Mouse (Mus musculus) C3H10T1/2 (cell line): ENCODE results near the gene Car4. TPM values are rescaled to one million over a fixed set of nuclear protein-coding genes. Genes with fewer than 3 reads are reported as not detected.

ENCODE experiments used
- polyA plus RNA-seq, 2 experiments: library from polyadenylated mRNA; unstranded; fragments of >200 nt; fragmentation: generic; extraction: Trizol; gene quantifications; one replicate each; pipeline ENCODE4 v1.2.1; 2012; ENCODE audit warnings: missing spikeins in 2 of 2

The Car4 gene
- polyA plus RNA-seq = not detected

DNA sequence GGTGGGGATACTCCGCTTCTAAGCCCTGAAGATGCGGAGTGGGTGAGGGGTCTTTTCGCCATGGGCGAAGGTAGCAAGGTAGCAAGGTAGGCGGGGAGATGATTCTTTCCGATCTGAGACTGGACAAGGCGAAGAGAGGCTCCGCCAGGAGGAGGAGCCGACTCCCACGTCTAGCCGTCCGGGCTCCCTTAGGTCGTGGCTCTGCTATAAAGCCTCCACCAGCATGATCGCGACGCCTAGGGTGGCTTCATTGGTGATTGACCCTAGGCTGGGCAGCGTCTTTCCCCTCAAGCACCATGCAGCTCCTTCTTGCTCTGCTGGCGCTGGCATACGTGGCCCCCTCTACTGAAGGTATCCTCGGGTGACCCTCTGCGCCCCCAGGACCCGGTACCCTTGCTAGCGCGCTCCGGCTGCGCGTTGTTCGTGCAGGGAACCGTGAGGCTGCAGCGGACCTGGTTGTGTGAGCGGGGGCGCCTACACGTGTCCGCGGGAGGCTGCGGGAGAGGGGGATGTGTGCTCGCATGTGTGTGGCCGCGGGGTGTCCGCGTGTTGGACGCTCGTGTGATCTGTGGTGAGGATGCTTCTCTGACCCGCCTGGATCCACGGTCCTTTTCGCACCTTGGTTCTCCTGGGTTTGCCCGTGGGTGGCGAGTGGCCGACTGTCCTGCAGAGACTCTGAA lies at the start of gene Car4:
Gene Car4 (plus strand): TSS at position 196 of the 680 bp plus-strand sequence.

DNA sequence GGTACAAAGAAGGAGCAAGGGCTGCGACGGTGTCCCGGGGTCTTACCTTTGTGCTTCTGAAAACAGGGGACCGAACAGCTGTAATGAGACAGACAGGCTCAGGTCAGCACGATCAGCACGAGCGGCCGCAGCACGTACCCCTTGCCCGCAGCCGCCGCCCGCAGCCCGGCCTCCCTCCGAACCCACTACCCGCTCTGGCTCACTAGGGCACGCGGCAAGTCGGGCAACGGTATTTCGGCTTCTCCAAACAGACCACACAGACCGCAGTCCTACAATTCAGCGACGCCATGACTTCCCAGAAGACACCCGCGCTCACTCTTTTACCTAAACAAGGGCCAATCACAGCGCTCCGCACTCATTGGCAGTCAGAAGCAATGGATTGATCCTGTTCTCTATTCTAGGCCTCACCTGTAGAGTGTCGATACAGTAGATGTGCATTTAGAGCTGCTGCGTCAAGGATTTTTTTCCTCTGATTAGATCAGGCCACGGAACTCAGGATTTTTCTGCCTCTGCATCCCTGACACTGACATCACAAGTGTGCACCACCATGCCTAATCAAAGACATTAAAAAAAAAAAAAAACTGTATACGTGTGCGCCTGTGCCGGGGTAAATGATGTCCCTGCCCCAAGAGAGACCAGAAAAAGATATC lies 41.4 kb upstream of the Car4 start, which contains the start of gene Znhit3:
Gene Znhit3 (minus strand): TSS at position 314 of the 650 bp plus-strand sequence.

Other genes with a start within 250 kb of the Car4 start
- 10 to 100 TPM in 1 of 2 experiments, 1 to 10 TPM in 1; 7.4 to 16.0 TPM for gene Mrm1, start 138.3 kb upstream of the Car4 start, polyA plus RNA-seq
- 10 to 100 TPM in 1 of 2 experiments, 1 to 10 TPM in 1; 9.2 to 21.6 TPM for gene Dhrs11, start 128.8 kb upstream of the Car4 start, polyA plus RNA-seq
- gene Ggnbp2, start 87.0 kb upstream of the Car4 start, polyA plus RNA-seq = 10 to 100 TPM in 1 of 2 experiments, 1 to 10 TPM in 1; 9.4 to 33.0 TPM
- gene Myo19, start 77.6 kb upstream of the Car4 start, polyA plus RNA-seq = 1 to 10 TPM; 2.0 to 5.5 TPM
- 1 to 10 TPM in 1 of 2 experiments, under 1 TPM in 1; 0.32 to 1.5 TPM for gene Pigw, start 77.5 kb upstream of the Car4 start, polyA plus RNA-seq
- gene Znhit3, start 41.4 kb upstream of the Car4 start, polyA plus RNA-seq = 10 to 100 TPM; 27.1 to 32.4 TPM
- 1 to 10 TPM in 1 of 2 experiments, under 1 TPM in 1; 0.33 to 3.7 TPM for gene Usp32, start 182.4 kb downstream of the Car4 start, polyA plus RNA-seq
- gene 1700125H20Rik, start 212.6 kb downstream of the Car4 start, polyA plus RNA-seq = under 1 TPM; 0.12 to 0.24 TPM